Mouse (Mus musculus) C2C12 (cell line): Measurements from ENCODE around the gene Defb23. TPM values are rescaled to one million over a fixed set of nuclear protein-coding genes. Genes with fewer than 3 reads are reported as not detected.

Experiments used
- H3K27me3 ChIP-seq: one replicate; pipeline ENCODE4 v1.6.1; 2011; ENCODE audit not compliant: control insufficient read depth, insufficient read depth, insufficient read length
- H3K36me3 ChIP-seq: one replicate; pipeline ENCODE4 v1.6.1; 2011; ENCODE audit not compliant: control insufficient read depth, insufficient read depth
- H3K4me3 ChIP-seq: one replicate; pipeline ENCODE4 v1.5.1; 2011; ENCODE audit warnings: mild to moderate bottlenecking, control low read depth; ENCODE audit not compliant: poor library complexity, insufficient read depth, severe bottlenecking
- H3K79me2 ChIP-seq: one replicate; pipeline ENCODE4 v1.6.1; 2011; ENCODE audit not compliant: control insufficient read depth, insufficient read depth
- H3K79me3 ChIP-seq: one replicate; pipeline ENCODE4 v1.6.1; 2011; ENCODE audit warnings: low read depth, control low read depth
- H3ac ChIP-seq: one replicate; pipeline ENCODE3; 2011; ENCODE audit warnings: low read depth; ENCODE audit not compliant: control insufficient read depth, insufficient read length
- CEBPB ChIP-seq: IDR thresholded peaks from one replicate; pipeline ENCODE4 v1.6.1; 2011; ENCODE audit warnings: low read depth, mild to moderate bottlenecking, control low read depth, moderate library complexity
- CTCF ChIP-seq: IDR thresholded peaks from one replicate; pipeline ENCODE4 v1.5.1; 2011; ENCODE audit not compliant: control insufficient read depth, insufficient read depth, insufficient read length
- FOSL1 ChIP-seq: IDR thresholded peaks from one replicate; pipeline ENCODE4 v1.8.0; 2011; ENCODE audit warnings: mild to moderate bottlenecking, low read length; ENCODE audit not compliant: poor library complexity, insufficient read depth, severe bottlenecking
- MAX ChIP-seq: IDR thresholded peaks from one replicate; pipeline ENCODE4 v1.6.1; 2011; ENCODE audit warnings: mild to moderate bottlenecking, control low read depth
- MYOD1 ChIP-seq: IDR thresholded peaks from one replicate; pipeline ENCODE4 v1.6.1; 2011; ENCODE audit warnings: low read depth; ENCODE audit not compliant: control insufficient read depth, insufficient read length
- MYOG ChIP-seq: IDR thresholded peaks from one replicate; pipeline ENCODE4 v1.6.1; 2011; ENCODE audit not compliant: control insufficient read depth, insufficient read length; ENCODE audit errors: extremely low read depth
- USF1 ChIP-seq: IDR thresholded peaks from one replicate; pipeline ENCODE4 v1.6.1; 2011; ENCODE audit warnings: low read depth, mild to moderate bottlenecking, control low read depth, moderate library complexity
- long read RNA-seq, 2 experiments: library from polyadenylated mRNA; unstranded; transcript quantifications; one replicate each; pipeline ENCODE4 v2.0.0; 2019 to 2020
- polyA plus RNA-seq: library from polyadenylated mRNA; unstranded; fragments of >200 nt; fragmentation: generic; extraction: Trizol; gene quantifications from one replicate; pipeline ENCODE4 v1.2.1, GENCODE M21; 2012; ENCODE audit warnings: missing spikeins

Gene Defb23
- polyA plus RNA-seq = not detected
- long read RNA-seq, experiment 1 = 0 reads
- long read RNA-seq, experiment 2 = 0 reads

- H3K27me3 ChIP-seq = peaks cover 6% of the 10 kb centered on the region
- H3K79me3 ChIP-seq = no peaks in the 10 kb centered on the region
- TF ChIP-seq USF1 = no peak
- no peak for TF ChIP-seq CTCF
- no peak for TF ChIP-seq MYOG
- TF ChIP-seq FOSL1 = no peak
- no peak for TF ChIP-seq MYOD1
- TF ChIP-seq CEBPB = no peak
- no peak for TF ChIP-seq MAX
- H3K36me3 ChIP-seq = no peaks in the 10 kb centered on the region
- no peak within 1 kb of the TSS for H3K4me3 ChIP-seq
- no peak within 1 kb of the TSS for H3ac ChIP-seq
- no peaks in the 10 kb centered on the region for H3K79me2 ChIP-seq
Observed at GRCm38 (mm10) chr2:152464570-152465150, at the start of gene Defb23. Gene Defb23, minus strand, starts transcription at chr2:152464620.

GRCm38 (mm10) chr2:152511592-152511991, 47.2 kb upstream of the Defb23 start, which contains the start of gene Defb26:
Gene Defb26, minus strand, starts transcription at chr2:152511692.
- TF ChIP-seq USF1 (no peak), CTCF (no peak), MYOD1 (no peak), FOSL1 (no peak), CEBPB (no peak), MYOG (no peak), MAX (no peak)
- H3ac ChIP-seq = no peak within 1 kb of the TSS
- H3K4me3 ChIP-seq = no peak within 1 kb of the TSS
- no peaks in the 10 kb centered on the region for H3K36me3 ChIP-seq
- no peaks in the 10 kb centered on the region for H3K27me3 ChIP-seq
- H3K79me2 ChIP-seq = no peaks in the 10 kb centered on the region
- H3K79me3 ChIP-seq = no peaks in the 10 kb centered on the region

- Histone ChIP-seq H3K79me3 (no peaks in the 10 kb centered on the region), H3ac (no peak overlapping the region), H3K36me3 (no peaks in the 10 kb centered on the region), H3K4me3 (no peak overlapping the region), H3K79me2 (no peaks in the 10 kb centered on the region), H3K27me3 (no peaks in the 10 kb centered on the region)
- TF ChIP-seq MYOG (no peak), USF1 (no peak), MAX (no peak), FOSL1 (no peak), MYOD1 (no peak), CTCF (no peak), CEBPB (no peak)
Observed at GRCm38 (mm10) chr2:152503950-152504349, 39.5 kb upstream of the Defb23 start.

- H3ac ChIP-seq = no peak overlapping the region
- H3K79me2 ChIP-seq = no peaks in the 10 kb centered on the region
- H3K79me3 ChIP-seq = no peaks in the 10 kb centered on the region
- H3K36me3 ChIP-seq = no peaks in the 10 kb centered on the region
- TF ChIP-seq MYOG = no peak
- TF ChIP-seq USF1 = no peak
- TF ChIP-seq MYOD1 = no peak
- TF ChIP-seq MAX = no peak
- no peak for TF ChIP-seq CTCF
- no peak for TF ChIP-seq FOSL1
- TF ChIP-seq CEBPB = no peak
- H3K27me3 ChIP-seq = no peaks in the 10 kb centered on the region
- H3K4me3 ChIP-seq = no peak overlapping the region
Observed at GRCm38 (mm10) chr2:152500863-152501229, 36.4 kb upstream of the Defb23 start.

- TF ChIP-seq MAX = no peak
- no peak for TF ChIP-seq MYOD1
- no peak for TF ChIP-seq CTCF
- TF ChIP-seq USF1 = no peak
- no peak for TF ChIP-seq FOSL1
- no peak for TF ChIP-seq MYOG
- no peak for TF ChIP-seq CEBPB
- H3K36me3 ChIP-seq = no peaks in the 10 kb centered on the region
- no peaks in the 10 kb centered on the region for H3K79me2 ChIP-seq
- no peaks in the 10 kb centered on the region for H3K27me3 ChIP-seq
- H3ac ChIP-seq = no peak overlapping the region
- no peaks in the 10 kb centered on the region for H3K79me3 ChIP-seq
- H3K4me3 ChIP-seq = no peak overlapping the region
Observed at GRCm38 (mm10) chr2:152500204-152500862, 35.9 kb upstream of the Defb23 start.
